Mouse (Mus musculus): ENCODE measurements at regions not wholly inside any gene's neighbourhood (a gene's known extent, or its start where the extent isn't known, plus 50 kb on each side); places are given as distances from the start of the nearest gene placed in this dataset.

DNA sequence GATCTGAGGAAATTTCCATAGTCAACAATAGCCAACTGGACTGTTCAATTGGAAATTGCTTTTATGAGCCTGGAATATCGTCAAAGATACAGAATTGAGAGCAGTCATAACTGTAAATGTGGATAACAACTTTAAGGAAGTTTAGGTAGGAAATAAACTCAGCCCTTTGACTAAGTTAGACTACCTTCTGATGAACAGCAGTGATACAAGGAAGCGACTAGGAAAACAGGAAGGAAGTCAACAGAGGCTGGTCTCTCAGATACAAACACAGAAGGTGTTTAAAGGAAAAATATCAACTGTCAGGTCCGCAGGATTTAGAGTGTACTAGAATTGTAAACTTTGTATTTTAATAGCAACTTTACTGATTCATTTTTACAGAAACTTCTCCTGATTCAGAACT is 721.1 kb downstream of the Kcna4 start:
- H3K27me3 ChIP-seq (ENCODE audit: control insufficient read depth, insufficient read depth, low read length) = no peaks in the 10 kb centered on the region
- 88% methylated on average over 3 of the region's 3 CpGs for WGBS
- no peaks in the 10 kb centered on the region for H3K36me3 ChIP-seq (ENCODE audit: control insufficient read depth, insufficient read depth, low read length)
- H3K4me2 ChIP-seq (replicated peaks; ENCODE audit: low read depth, low read length) = no peak overlapping the region
- H3K4me3 ChIP-seq (ENCODE audit: low read length) = no peak overlapping the region
- no peaks in the 10 kb centered on the region for H3K4me1 ChIP-seq (ENCODE audit: control insufficient read depth, insufficient read depth, low read length)
- H3K9me3 ChIP-seq (ENCODE audit: control insufficient read depth, low read length) = no peaks in the 10 kb centered on the region
- no peak for ATAC-seq (ENCODE audit: low FRiP score, low TSS enrichment)
- H3K27ac ChIP-seq (ENCODE audit: low read depth, low read length) = no peak overlapping the region
- H3K9ac ChIP-seq (ENCODE audit: low read depth, low read length) = no peak overlapping the region

DNA sequence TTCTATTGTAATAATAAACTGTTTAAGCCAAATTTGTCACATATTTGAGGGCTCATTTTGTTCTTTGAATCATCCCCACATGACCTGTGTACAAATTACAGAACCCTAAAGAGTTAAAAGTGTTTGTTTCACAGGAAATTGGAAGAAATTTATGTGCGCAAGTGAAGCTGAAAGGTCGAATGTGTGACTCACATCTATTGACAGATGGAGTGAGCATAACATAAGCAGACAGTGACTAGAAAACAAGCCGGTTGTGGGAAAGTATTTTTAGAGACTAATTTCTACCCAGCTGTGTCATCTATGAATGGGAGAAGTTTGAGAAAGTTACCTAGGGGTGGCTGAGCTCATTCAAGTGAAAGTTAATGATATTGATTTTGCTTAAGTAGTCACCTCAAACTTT is 732.8 kb downstream of the Kcna4 start:
- Histone ChIP-seq H3K4me3 (ENCODE audit: low read length) (no peak overlapping the region), H3K4me2 (replicated peaks; ENCODE audit: low read depth, low read length) (no peak overlapping the region), H3K4me1 (ENCODE audit: control insufficient read depth, insufficient read depth, low read length) (no peaks in the 10 kb centered on the region), H3K36me3 (ENCODE audit: control insufficient read depth, insufficient read depth, low read length) (no peaks in the 10 kb centered on the region), H3K9me3 (ENCODE audit: control insufficient read depth, low read length) (no peaks in the 10 kb centered on the region), H3K9ac (ENCODE audit: low read depth, low read length) (no peak overlapping the region), H3K27me3 (ENCODE audit: control insufficient read depth, insufficient read depth, low read length) (no peaks in the 10 kb centered on the region), H3K27ac (ENCODE audit: low read depth, low read length) (no peak overlapping the region)
- ATAC-seq (ENCODE audit: low FRiP score, low TSS enrichment) = no peak
- 56% methylated on average over 3 of the region's 3 CpGs for WGBS

DNA sequence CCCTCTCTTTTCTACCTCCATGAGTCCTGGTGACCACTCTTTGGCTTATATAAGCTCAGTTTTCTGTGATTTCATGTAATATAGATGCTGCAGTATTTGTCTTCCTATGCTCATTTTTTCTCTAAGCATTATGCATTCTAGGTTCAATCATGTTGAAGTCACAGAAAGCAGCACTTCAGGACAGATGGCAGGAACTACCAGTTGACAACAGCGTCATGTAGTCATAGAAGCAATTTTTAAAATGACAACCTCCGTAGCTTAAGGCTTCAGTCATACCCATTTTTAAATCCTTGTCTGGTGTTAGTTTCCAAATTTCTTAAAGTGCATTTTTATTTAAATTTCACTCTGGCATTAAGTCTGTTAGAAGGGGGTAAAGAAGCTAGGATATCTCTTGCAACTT is 740.2 kb downstream of the Kcna4 start:
- Histone ChIP-seq H3K9ac (ENCODE audit: low read depth, low read length) (no peak overlapping the region), H3K36me3 (ENCODE audit: control insufficient read depth, insufficient read depth, low read length) (no peaks in the 10 kb centered on the region), H3K27ac (ENCODE audit: low read depth, low read length) (no peak overlapping the region), H3K9me3 (ENCODE audit: control insufficient read depth, low read length) (no peaks in the 10 kb centered on the region), H3K4me3 (ENCODE audit: low read length) (no peak overlapping the region), H3K27me3 (ENCODE audit: control insufficient read depth, insufficient read depth, low read length) (no peaks in the 10 kb centered on the region), H3K4me1 (ENCODE audit: control insufficient read depth, insufficient read depth, low read length) (no peaks in the 10 kb centered on the region), H3K4me2 (replicated peaks; ENCODE audit: low read depth, low read length) (no peak overlapping the region)
- ATAC-seq (ENCODE audit: low FRiP score, low TSS enrichment) = no peak
- 90% methylated on average over 2 of the region's 2 CpGs for WGBS

DNA sequence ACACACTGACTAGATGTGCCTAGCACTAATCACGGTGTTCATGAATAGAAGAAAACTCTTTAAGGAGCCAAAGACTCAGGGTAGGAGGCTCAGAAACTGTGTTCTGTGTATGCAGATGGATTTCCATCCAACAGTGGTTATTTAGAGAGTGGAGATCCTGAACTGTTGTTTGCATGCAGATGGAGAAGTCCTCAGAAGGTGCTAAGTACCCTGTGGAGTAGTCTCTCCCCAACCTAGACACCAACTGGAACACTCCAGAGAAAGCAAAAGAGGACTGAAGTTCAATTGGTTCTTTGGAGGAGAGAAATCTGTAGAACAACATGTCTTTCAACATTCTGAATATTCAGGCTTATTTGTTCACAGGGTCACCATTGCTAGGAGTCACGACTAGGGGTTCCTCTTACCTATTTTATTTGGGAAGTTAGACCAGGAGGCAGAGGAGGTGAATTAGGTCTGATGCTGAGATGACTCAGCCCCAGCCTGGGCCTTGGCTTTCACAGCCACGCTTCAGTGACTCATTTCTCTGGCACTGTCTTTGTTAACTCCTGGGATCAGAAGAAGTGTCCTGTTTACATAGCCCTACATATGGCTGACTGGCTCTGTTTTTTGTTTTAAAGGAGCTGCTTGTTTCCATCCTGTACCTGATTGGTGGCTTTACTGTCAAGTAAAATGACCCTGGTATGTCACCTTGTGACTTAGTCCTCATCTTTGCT is 742.0 kb downstream of the Kcna4 start:
- Histone ChIP-seq H3K4me3 (ENCODE audit: low read length) (no peak overlapping the region), H3K27ac (ENCODE audit: low read depth, low read length) (no peak overlapping the region), H3K27me3 (ENCODE audit: control insufficient read depth, insufficient read depth, low read length) (no peaks in the 10 kb centered on the region), H3K4me1 (ENCODE audit: control insufficient read depth, insufficient read depth, low read length) (no peaks in the 10 kb centered on the region), H3K9me3 (ENCODE audit: control insufficient read depth, low read length) (no peaks in the 10 kb centered on the region), H3K36me3 (ENCODE audit: control insufficient read depth, insufficient read depth, low read length) (no peaks in the 10 kb centered on the region), H3K4me2 (replicated peaks; ENCODE audit: low read depth, low read length) (no peak overlapping the region), H3K9ac (ENCODE audit: low read depth, low read length) (no peak overlapping the region)
- peak; percentile 83; the same call in 1 of the 2 replicates for ATAC-seq (ENCODE audit: low FRiP score, low TSS enrichment)
- 57% methylated on average over 3 of the region's 3 CpGs for WGBS

DNA sequence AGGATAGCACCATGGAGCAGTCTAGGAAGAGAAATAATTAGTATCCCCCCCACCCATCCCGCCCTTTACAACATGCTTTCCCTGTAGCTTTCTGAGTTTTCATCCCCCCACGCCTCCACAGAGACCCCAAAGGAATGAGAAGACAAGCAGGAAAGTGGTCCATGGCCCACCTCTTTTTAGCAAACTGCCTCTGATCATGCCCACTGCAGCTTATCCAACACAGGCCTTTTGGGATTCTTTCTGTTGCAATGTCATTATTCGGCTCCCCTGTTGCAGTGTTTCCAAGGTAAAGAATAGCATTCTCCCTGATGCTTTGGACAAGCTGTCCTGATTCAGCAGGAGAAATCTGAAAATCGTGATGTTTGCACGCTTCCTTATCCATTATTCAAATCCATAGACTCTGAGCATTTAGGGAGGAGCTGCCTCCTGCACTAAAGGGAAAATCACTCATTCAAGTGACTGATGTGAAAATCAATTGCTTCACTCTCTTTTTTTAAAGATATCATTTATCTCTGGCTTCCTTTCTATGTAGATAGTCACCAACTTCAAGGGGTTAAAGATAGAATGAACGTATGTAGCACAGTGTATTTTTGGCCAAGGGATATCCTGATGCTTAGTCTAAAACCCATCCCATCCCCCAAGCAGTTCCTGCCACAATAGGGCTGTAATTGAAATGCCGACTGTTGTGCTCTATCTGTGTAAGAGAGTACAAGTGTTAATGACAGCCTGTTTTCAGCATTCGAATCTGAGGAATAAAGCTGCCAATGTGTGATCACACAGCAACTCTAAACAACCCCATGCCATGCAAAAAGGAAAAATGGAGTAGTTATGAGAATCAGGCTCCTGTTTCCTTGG is 743.1 kb downstream of the Kcna4 start:
- H3K9me3 ChIP-seq (ENCODE audit: control insufficient read depth, low read length) = no peaks in the 10 kb centered on the region
- H3K9ac ChIP-seq (ENCODE audit: low read depth, low read length) = no peak overlapping the region
- no peaks in the 10 kb centered on the region for H3K27me3 ChIP-seq (ENCODE audit: control insufficient read depth, insufficient read depth, low read length)
- H3K36me3 ChIP-seq (ENCODE audit: control insufficient read depth, insufficient read depth, low read length) = no peaks in the 10 kb centered on the region
- ATAC-seq (ENCODE audit: low FRiP score, low TSS enrichment) = no peak
- no peak overlapping the region for H3K4me2 ChIP-seq (replicated peaks; ENCODE audit: low read depth, low read length)
- H3K4me3 ChIP-seq (ENCODE audit: low read length) = no peak overlapping the region
- H3K4me1 ChIP-seq (ENCODE audit: control insufficient read depth, insufficient read depth, low read length) = no peaks in the 10 kb centered on the region
- 78% methylated on average over 8 of the region's 8 CpGs for WGBS
- H3K27ac ChIP-seq (ENCODE audit: low read depth, low read length) = no peak overlapping the region

DNA sequence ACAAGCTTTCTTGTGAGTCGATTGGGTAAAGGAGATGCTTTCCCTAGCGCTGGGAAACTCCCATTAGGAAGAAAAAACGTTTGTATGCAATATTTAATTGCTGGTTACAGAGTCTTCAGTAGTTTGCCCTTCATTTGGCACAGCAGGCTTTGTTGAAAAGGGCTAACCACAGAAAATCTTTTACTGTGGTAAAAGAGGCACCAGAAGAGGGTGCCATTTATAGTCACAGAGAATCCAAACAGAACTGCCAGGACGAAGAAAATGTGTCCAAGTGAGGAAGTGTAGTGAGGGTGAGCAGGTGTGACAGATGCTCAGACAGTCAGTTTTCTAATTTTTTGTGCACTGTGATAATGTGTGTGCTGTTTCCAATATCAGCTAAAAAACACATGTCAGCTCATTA is 744.4 kb downstream of the Kcna4 start:
- Histone ChIP-seq H3K27ac (ENCODE audit: low read depth, low read length) (no peak overlapping the region), H3K27me3 (ENCODE audit: control insufficient read depth, insufficient read depth, low read length) (no peaks in the 10 kb centered on the region)
- WGBS = 70% methylated on average over 4 of the region's 4 CpGs

DNA sequence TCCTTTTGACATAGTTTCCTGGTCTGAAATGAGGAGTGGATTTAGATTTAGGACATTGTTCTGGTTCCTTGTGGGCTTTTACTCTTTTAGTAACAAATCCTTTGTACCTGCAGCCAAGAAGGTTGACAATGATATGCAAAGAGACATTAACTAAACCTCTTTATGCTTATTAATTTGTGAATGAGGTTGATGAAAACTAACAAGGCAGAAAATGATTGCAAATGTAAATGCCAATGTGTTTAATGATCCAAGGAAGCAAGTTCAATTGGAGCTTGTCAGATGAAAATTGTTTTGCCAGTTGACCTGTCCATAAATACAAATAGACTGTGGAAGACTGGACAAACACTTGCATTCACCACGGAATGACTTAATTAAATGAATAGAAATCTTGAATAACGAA is 751.6 kb downstream of the Kcna4 start:
- H3K4me1 ChIP-seq (ENCODE audit: control insufficient read depth, insufficient read depth, low read length) = no peaks in the 10 kb centered on the region
- ATAC-seq (ENCODE audit: low FRiP score, low TSS enrichment) = no peak
- H3K9ac ChIP-seq (ENCODE audit: low read depth, low read length) = no peak overlapping the region
- 81% methylated on average over 2 of the region's 2 CpGs for WGBS
- no peak overlapping the region for H3K4me2 ChIP-seq (replicated peaks; ENCODE audit: low read depth, low read length)
- no peaks in the 10 kb centered on the region for H3K36me3 ChIP-seq (ENCODE audit: control insufficient read depth, insufficient read depth, low read length)
- no peak overlapping the region for H3K4me3 ChIP-seq (ENCODE audit: low read length)
- no peaks in the 10 kb centered on the region for H3K27me3 ChIP-seq (ENCODE audit: control insufficient read depth, insufficient read depth, low read length)
- H3K27ac ChIP-seq (ENCODE audit: low read depth, low read length) = no peak overlapping the region
- no peaks in the 10 kb centered on the region for H3K9me3 ChIP-seq (ENCODE audit: control insufficient read depth, low read length)

More for the DNA sequence above, 744.4 kb downstream of the Kcna4 start:
- ATAC-seq (ENCODE audit: low FRiP score, low TSS enrichment) = no peak
- no peak overlapping the region for H3K4me2 ChIP-seq (replicated peaks; ENCODE audit: low read depth, low read length)
- no peak overlapping the region for H3K4me3 ChIP-seq (ENCODE audit: low read length)
- no peaks in the 10 kb centered on the region for H3K4me1 ChIP-seq (ENCODE audit: control insufficient read depth, insufficient read depth, low read length)
- H3K9me3 ChIP-seq (ENCODE audit: control insufficient read depth, low read length) = no peaks in the 10 kb centered on the region
- no peaks in the 10 kb centered on the region for H3K36me3 ChIP-seq (ENCODE audit: control insufficient read depth, insufficient read depth, low read length)
- no peak overlapping the region for H3K9ac ChIP-seq (ENCODE audit: low read depth, low read length)

DNA sequence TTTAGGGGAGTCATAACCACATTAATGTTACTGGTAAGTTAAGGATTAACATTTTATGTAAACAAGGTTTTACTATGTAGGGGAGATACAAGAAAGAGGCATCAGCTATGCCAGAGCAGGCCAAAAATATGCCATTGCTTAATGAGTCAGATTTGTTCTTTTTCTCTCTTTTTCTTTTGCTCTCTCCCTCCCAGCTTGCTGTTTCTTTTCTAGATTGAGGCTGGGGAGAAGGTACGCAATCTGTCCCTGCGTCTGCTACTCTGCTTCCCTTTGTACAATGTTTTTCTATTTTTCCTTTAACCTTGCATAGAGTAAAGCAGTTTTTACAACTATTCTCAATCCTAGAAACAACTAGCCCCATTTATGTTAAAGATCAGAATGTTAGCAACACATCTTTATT is 754.4 kb downstream of the Kcna4 start:
- WGBS = 96% methylated on average over 2 of the region's 2 CpGs
- Histone ChIP-seq H3K27me3 (ENCODE audit: control insufficient read depth, insufficient read depth, low read length) (no peaks in the 10 kb centered on the region), H3K4me3 (ENCODE audit: low read length) (no peak overlapping the region), H3K27ac (ENCODE audit: low read depth, low read length) (no peak overlapping the region), H3K36me3 (ENCODE audit: control insufficient read depth, insufficient read depth, low read length) (no peaks in the 10 kb centered on the region), H3K9me3 (ENCODE audit: control insufficient read depth, low read length) (no peaks in the 10 kb centered on the region), H3K4me2 (replicated peaks; ENCODE audit: low read depth, low read length) (no peak overlapping the region), H3K9ac (ENCODE audit: low read depth, low read length) (no peak overlapping the region), H3K4me1 (ENCODE audit: control insufficient read depth, insufficient read depth, low read length) (no peaks in the 10 kb centered on the region)
- ATAC-seq (ENCODE audit: low FRiP score, low TSS enrichment) = no peak

DNA sequence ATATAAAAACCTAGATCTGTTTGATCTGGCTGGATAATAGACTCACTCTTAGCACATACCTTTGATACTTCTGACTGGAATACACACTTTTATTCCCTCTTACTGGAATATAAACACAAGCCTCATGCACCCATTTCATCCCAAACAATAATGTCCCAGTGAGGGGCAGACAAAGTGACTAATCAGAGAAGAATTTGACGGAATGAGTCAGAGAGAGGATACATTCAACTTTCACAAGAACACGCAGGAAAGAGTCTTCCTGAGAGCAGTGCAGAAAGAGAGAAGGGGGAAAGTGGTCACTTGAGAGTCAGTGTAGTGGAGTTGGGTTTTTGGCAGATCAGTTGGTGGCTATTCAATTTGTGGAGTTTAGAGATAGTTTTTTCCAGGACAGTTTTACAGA is 755.6 kb downstream of the Kcna4 start:
- Histone ChIP-seq H3K9ac (ENCODE audit: low read depth, low read length) (no peak overlapping the region), H3K4me3 (ENCODE audit: low read length) (no peak overlapping the region), H3K27me3 (ENCODE audit: control insufficient read depth, insufficient read depth, low read length) (no peaks in the 10 kb centered on the region), H3K36me3 (ENCODE audit: control insufficient read depth, insufficient read depth, low read length) (no peaks in the 10 kb centered on the region), H3K4me2 (replicated peaks; ENCODE audit: low read depth, low read length) (no peak overlapping the region), H3K9me3 (ENCODE audit: control insufficient read depth, low read length) (no peaks in the 10 kb centered on the region), H3K27ac (ENCODE audit: low read depth, low read length) (no peak overlapping the region), H3K4me1 (ENCODE audit: control insufficient read depth, insufficient read depth, low read length) (no peaks in the 10 kb centered on the region)
- ATAC-seq (ENCODE audit: low FRiP score, low TSS enrichment) = no peak
- 81% methylated on average over 2 of the region's 2 CpGs for WGBS

All from kidney, embryonic 14.5 days (tissue).